Mouse (Mus musculus): ENCODE measurements around the gene Bex4.

Gene Bex4

GRCm38 (mm10) chrX:136183107-136183506 is 44.3 kb downstream of the Bex4 start:
- DNase-seq (ENCODE audit: low spot score in 2 of 2): no peak

Measured in cerebellum, postnatal 4 days (tissue).